Mouse (Mus musculus) adrenal gland, adult 2 months (tissue): ENCODE results near the gene Asb8. TPM values are rescaled to one million over a fixed set of nuclear protein-coding genes. Genes with fewer than 3 reads are reported as not detected.

Experiments
- polyA plus RNA-seq: library from polyadenylated mRNA; depleted of rRNA; stranded (reverse); fragments of >200 nt; gene quantifications from 2 replicates; pipeline ENCODE4 v1.2.3, GENCODE M21; 2012; rRNA removed
- total RNA-seq, 2 experiments: library from RNA; stranded (reverse); gene quantifications; 2 replicates each; pipeline ENCODE4 v1.2.3; 2021

Asb8 gene
- total and polyA plus RNA-seq, 3 experiments = 28.5 to 43.0 (median 37.3) TPM

Other genes with a start within 250 kb of the Asb8 start
- gene Tmem106c, start 201.4 kb downstream of the Asb8 start, total RNA-seq = 10 to 100 TPM; 51.5 to 54.2 TPM
- 44.4 and 45.4 TPM in 2 replicates for gene Tmem106c, start 201.4 kb downstream of the Asb8 start, polyA plus RNA-seq
- not detected for gene Col2a1, start 160.9 kb downstream of the Asb8 start, total RNA-seq
- 0.03 TPM in 2 replicates for gene Col2a1, start 160.9 kb downstream of the Asb8 start, polyA plus RNA-seq
- gene Pfkm, start 73.0 kb downstream of the Asb8 start, total RNA-seq = 10 to 100 TPM; 46.1 to 73.6 TPM
- 30.0 and 33.5 TPM in 2 replicates for gene Pfkm, start 73.0 kb downstream of the Asb8 start, polyA plus RNA-seq
- gene Senp1, start 71.9 kb downstream of the Asb8 start, total RNA-seq = 10 to 100 TPM; 15.7 to 16.5 TPM
- 4.1 and 5.1 TPM in 2 replicates for gene Senp1, start 71.9 kb downstream of the Asb8 start, polyA plus RNA-seq
- under 1 TPM; 0.75 to 0.90 TPM for gene Ccdc184, start 1.5 kb upstream of the Asb8 start, total RNA-seq
- gene Ccdc184, start 1.5 kb upstream of the Asb8 start, polyA plus RNA-seq = 1.0 and 1.5 TPM in 2 replicates
- not detected for gene Olfr288, start 29.9 kb upstream of the Asb8 start, total RNA-seq
- not detected in 2 replicates for gene Olfr288, start 29.9 kb upstream of the Asb8 start, polyA plus RNA-seq
- not detected for gene Gm44579, start 55.4 kb upstream of the Asb8 start, total RNA-seq
- not detected in 2 replicates for gene Gm44579, start 55.4 kb upstream of the Asb8 start, polyA plus RNA-seq
- not detected for gene Olfr287, start 55.4 kb upstream of the Asb8 start, total RNA-seq
- not detected in 2 replicates for gene Olfr287, start 55.4 kb upstream of the Asb8 start, polyA plus RNA-seq
- not detected for gene Olfr286, start 68.8 kb upstream of the Asb8 start, total RNA-seq
- not detected in 2 replicates for gene Olfr286, start 68.8 kb upstream of the Asb8 start, polyA plus RNA-seq
- gene H1fnt, start 91.7 kb upstream of the Asb8 start, total RNA-seq = not detected
- not detected in 2 replicates for gene H1fnt, start 91.7 kb upstream of the Asb8 start, polyA plus RNA-seq
- 1 to 10 TPM; 3.2 to 3.8 TPM for gene Zfp641, start 130.5 kb upstream of the Asb8 start, total RNA-seq
- gene Zfp641, start 130.5 kb upstream of the Asb8 start, polyA plus RNA-seq = 2.3 and 2.5 TPM in 2 replicates
- not detected for gene Olfr285, start 151.7 kb upstream of the Asb8 start, total RNA-seq
- not detected in 2 replicates for gene Olfr285, start 151.7 kb upstream of the Asb8 start, polyA plus RNA-seq
- gene Olfr284, start 175.4 kb upstream of the Asb8 start, total RNA-seq = not detected
- gene Olfr284, start 175.4 kb upstream of the Asb8 start, polyA plus RNA-seq = not detected in 2 replicates
- not detected for gene Olfr283, start 215.3 kb upstream of the Asb8 start, total RNA-seq
- not detected in 2 replicates for gene Olfr283, start 215.3 kb upstream of the Asb8 start, polyA plus RNA-seq